Mouse (Mus musculus) kidney, postnatal 14 days (tissue): ENCODE measurements around the gene Rara.
"Not testable (repeated sequence)": the region's sequence is repeated elsewhere in the genome, so short reads cannot be mapped to it uniquely, and the experiment has no call there.

ENCODE experiments used
- DNase-seq: peaks from one replicate; pipeline ENCODE4 v3.0.0; 2022; ENCODE audit warnings: mixed read lengths

The Rara gene

DNA sequence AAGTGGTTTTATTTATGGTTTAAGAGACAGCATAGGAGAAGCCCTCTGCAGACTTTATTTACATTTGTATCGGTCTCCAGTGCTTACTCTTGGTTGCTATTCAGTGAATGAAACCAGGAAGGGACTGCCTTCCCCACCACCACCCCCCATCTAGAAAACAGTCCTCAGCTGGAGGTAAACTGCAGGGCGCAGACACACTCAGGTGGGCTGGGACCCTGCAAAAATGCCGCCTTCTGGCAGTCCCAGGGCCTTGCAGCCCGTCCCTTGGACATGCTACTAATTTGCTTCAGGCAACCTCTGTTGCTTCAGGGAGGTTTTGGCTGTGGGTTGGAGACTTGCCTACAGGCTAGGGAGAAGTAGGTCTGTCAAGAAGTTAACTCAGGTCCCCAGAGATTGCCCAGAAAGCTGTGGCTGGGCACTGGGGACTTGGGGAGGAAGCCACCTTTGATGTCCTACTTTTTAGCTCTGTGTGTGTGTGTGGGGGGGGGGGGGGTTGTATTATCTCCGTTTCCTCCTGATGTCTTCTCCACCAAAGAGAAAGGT, 2.9 kb upstream of the Rara start:
- DNase-seq = no peak

DNA sequence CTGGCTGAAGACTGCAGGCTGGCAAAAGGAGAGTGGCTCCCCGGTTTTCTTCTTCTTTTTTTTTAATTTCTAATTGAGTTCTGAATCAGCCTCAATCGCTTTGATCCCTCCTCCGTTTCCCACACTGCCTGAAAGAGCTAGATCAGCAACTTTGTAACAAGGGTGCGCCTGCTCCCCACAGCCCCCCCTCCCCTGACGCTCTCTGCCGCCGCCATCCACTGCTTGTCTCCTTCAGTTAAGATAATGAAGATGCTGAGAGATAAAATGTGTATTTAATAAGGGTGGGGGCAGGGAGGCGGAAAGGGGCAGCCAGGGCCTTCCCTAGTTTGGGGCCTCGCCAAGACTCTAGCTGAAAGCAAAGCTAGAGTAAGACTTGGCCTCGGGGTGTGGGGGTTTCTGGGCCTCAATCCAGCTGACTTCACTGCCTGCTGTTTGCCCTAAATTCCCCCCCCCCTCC, 2.3 kb upstream of the Rara start:
- peak; percentile 74 for DNase-seq

DNA sequence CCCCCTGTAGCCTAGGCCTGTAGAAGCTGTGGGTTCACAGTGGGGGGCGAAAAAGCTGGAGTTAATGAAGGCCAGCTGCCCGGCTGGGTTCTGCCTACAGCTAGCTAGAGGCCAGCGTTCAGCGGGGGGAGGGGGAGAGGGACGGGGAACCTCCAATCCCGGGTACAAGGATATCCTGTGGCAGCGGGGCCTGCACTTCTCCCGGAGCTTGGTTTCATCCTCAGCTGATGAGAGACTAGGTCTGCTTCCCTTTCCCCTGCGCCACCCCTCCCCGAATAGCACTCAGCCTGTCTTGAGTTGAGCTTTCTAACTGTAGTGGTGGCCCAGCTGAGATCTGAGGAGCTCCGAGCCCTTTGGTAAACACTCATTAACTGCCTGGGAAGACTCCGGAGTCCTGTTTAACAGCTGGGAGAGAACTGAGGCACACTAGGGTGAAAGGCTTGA, 1.7 kb upstream of the Rara start:
- peak; percentile 73 for DNase-seq

DNA sequence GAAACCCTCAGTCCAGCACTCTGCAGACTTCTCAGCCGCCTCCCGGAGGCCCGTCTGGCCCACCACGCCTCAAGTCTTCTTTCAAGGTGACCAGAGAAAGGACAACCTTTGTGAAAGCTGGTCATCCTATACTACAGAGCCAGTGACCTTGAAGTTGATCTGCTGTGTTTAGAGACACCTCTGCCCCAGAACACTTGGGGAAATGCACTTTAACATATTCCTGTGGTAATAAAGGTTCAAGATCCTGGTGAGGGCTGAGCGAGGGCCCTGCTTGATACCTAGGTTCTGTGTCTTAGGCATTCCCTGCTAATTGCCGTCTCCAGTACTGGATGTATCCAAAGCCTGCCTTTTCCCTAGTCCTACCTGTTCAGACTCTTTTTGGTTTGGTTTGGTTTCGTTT, 1.1 kb upstream of the Rara start:
- DNase-seq = no peak

DNA sequence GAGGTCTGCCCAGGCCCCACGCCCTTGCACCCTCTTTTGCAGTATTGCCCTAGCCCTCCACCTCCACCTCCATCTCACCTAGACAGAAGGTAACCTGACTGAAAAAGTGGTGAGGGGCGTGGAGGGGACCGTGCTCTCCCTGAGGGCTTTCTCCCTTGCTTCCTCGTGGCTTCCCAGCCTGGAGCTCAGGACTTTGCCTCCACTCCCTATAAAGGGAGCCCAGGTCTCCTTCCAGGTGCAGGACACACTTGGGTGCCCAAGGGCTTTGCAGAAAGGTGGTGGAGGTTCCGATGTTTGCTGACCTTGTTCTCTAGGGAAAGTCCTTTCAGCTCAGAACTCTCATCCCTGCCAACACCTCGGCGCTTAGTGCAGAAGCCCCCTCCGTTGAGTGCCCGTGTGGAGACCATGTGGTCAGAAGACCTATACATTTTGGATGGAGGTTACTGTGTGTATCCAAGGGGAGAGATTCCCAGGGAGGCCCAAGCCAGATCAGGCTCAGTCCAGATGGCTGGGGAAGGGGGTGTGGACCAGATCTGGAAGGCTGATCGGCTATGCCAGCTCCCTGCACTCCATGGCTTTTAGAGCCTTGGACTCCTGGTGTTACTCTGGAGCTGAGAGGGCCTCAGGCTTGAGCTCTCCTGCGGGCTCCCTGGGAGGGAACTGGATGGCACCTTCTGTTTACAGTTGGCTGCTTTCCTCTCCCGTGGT, 722 bp downstream of the Rara start:
- DNase-seq = peak; percentile 53

DNA sequence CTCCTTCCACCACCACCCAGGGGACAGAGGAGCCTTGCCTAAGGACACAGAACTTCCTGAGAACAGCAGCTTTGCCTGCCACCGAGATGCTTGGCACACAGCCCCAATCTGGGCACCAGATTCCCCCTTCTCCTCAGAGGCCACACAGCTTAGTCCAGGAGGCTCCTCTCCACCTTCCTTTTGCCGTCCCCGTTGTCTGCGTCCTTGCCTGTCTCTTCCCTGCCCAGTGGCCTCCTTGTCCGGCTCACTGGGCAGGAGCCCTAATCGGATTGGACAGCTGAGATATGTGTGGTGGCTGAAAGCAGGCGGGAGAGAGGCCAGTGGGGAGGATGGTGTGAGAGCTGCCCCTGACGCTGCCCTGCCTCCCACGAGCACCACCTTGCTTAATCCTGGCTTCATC, 1.9 kb downstream of the Rara start:
- DNase-seq = no peak

DNA sequence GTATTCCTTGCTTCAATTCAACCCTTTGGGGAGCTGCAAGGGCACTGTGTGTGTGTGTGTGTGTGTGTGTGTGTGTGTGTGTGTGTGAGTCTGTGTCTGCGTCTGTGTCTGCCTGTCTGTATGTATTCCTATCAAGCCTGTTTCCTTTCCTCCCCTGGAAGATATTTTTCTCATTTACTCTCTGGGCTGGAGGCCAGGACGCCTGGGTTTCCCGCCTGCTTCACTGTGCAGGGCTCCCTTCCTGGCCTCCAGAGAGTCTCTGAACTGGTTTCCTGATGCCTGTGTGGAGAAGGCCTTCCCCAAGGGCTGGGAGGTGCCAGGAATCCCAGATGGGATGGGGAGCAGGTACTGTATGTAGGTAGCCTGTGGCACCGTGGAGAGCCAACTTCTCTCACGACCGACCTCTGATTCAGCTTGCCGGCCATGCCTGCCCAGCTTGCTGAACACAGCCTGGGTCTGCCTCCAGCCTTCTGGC, 2.5 kb downstream of the Rara start:
- no peak for DNase-seq

DNA sequence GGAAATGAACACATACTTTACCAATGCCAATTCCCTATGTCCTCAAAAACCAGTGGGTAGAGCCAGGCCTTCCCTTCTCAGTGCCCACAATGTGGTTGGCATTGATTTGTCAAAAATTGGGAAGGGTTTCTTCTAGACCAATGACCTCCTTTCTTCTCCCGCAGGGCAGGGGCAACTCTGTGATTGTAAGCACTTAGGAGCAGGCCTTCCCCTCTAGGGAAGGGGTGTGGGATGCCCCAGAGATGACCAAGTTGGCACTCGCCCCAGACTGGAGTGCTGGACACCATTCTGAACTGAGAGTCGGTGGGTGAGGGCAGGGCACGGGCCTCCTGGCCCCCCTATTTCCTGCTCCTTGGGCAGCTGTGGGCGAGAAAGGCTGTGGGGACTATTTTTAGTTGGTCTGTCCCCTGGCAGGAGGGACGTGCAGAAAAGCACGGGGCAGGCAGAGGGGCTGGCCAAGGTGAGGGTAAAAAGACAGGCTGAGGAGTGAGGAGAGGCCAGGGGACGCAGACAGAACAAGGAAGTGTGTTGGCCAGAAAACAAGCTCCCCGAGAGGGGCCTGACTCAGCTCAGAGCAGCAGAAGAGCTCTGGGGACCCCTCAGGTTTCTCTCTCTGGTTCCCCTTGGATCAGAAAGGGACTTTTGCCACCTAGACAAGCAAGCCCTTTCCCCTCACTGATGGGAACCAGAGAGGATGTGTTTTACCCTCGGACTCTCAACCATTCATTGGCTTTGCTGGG, 3.3 kb downstream of the Rara start:
- DNase-seq = no peak

DNA sequence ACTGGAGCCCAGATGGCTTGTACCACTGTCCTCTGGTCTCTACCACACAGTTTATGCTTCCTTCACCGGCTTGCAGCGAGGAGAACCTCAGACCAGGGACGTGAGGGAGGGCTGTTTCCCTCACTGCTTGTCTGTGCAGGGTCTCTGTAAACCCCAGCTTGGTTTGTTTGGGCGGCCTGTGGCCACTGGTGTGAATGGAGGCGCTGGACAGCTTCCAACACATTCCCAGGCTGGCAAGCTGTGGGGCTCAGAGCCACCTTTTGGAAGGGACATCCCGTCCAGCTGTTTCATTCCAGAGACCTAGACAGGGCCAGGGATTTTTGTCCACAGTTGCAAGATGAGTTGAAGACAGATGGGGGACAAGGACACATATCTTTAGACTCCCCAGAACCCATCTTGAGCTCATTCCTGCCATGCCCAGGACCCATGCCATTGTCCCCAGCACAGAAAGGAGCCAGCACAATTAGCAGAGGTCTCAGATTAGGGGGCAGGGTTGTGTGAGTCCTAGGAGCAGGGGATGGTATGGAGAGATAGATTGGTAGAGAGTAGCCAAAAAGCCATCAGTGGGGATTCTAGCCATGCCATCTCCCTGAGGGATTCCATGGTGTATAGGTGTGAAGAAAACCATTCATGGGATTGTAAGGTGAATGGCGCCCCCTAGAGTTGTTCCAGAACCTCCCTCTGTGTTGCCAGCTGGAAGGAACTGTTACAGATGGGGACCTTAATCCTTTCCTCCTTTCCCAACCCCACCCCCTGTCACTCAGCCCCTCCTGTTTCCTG, 4.1 kb downstream of the Rara start:
- no peak for DNase-seq

DNA sequence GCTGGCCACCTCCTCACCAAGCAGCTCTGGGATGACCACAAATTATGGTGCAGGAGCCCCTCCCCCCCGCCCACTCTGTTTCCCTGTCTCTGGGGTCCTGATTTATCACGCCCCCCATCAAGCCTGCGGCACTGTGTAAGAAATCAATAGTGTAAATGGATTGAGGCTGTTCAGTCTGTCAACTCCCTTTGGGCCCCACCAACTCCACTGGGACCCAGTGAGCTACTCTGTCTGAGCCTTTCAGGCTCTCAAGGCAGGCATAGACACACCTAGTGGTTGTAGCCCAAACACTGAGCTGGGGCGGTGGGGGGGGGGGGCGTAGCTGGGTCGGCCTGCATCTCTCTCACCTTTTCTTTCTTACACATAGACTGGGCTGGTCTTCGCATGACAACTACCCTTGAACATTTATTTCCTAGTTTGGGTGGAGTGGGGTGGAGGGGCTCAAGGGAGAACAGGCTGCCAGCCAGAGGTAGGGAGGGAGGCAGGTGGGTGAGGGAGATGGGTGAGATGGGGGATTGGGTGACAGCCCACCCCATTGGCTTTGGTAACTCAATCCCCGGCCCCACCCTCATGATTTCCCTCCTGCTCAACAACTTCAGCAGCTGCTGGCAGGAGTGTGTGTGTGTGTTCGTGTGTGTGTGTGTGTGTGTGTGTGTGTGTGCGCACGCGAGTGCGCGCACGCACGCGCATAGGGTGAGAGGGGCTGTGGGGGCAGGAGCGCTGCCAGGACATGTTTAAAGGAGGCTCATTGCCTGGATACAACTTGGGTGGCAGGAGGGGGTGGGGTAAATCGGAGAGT, 4.9 kb downstream of the Rara start:
- DNase-seq = no peak

DNA sequence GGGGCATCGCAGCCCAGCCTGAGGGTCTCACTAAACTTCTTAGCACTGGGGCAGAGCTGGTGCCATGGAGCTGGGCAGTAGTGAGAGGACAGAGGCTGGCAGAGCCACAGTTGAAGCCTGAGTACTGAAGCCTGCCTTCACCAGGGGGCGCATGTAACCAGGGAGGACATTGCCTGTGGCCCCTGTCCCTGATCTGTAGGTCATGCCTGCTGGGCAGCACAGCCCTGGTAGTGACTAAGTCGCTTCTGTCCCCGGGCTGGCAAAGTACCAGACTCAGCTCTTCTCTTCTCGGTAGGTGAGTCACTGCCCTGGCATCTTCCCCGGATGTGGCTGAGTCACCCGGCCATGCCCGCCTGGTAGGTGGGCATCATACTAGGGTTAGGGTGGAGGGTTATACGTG, 5.5 kb downstream of the Rara start:
- DNase-seq = peak; percentile 80

DNA sequence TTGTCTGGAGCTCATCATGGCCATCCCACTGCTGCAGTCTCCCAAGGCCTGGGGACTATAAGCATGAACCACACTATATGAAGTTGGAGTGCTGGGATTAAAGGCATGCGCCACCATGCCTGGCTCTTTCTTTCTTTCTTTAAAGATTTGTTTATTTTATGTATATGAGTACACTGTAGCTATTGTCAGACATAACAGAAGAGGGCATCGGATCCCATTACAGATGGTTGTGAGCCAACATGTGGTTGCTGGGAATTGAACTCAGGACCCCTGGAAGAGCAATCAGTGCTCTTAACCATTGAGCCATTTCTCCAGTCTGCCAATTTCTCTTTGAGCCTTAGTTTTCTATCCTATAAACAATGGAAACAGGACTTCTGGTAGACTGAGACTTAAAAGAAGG, 6.2 kb downstream of the Rara start:
- not testable (repeated sequence) for DNase-seq

DNA sequence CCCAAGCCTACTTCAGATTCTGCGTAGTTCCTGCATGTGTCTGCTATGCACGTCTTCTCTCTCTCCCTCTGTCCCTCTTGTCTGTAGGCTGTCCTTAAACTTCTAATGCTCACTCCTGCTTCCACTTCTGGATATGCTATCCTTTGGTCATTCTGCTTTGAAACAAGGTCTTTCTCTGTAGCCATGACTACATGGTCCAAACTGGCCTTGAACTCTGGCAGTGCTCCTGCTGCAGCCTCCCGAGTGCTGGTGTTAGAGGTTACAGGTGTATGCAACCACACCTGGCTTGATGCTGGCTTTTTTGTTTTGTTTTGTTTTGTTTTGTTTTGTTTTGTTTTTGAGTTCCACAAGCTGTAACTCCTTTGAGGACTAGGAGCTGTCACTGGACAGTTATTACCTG, 6.7 kb downstream of the Rara start:
- no peak for DNase-seq

DNA sequence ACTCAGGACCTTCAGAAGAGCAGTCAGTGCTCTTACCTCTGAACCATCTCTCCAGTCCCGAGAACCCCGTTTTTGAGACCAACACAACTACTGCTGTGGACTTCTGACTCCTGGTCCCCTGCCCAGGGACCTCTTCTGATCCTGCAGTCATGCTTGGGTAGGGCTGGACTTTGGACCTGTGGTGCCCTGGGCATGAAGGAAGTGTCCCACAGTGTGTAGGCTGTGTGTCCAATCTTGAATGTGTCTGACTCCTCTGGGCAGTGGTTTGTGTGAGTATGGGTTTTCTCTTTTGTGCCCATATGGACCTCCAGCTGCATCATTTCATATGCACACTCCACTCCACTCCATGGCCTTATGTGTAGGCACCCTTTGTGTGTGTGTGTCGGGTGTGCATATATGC, 7.5 kb downstream of the Rara start:
- DNase-seq = peak; percentile 85

DNA sequence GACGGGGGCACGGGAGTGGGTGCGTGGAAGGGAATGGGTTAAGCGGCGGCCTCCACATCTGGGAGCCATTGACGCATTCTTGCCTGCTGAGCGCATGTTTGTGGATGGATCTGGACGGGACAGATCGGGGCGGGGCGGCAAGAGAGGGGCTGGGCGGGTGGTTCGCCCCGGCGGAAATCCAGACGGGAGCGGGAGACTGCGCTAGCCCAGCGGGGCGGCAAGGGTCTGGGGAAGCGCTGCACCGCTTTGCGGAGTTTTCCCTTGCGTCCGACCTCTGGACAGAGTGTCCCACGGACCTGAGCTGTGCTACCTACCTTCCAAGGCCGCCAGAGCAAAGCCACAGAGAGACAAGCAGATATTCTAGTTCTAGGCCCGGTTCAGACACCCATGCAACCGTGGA, 8.6 kb downstream of the Rara start:
- peak; percentile 86 for DNase-seq

DNA sequence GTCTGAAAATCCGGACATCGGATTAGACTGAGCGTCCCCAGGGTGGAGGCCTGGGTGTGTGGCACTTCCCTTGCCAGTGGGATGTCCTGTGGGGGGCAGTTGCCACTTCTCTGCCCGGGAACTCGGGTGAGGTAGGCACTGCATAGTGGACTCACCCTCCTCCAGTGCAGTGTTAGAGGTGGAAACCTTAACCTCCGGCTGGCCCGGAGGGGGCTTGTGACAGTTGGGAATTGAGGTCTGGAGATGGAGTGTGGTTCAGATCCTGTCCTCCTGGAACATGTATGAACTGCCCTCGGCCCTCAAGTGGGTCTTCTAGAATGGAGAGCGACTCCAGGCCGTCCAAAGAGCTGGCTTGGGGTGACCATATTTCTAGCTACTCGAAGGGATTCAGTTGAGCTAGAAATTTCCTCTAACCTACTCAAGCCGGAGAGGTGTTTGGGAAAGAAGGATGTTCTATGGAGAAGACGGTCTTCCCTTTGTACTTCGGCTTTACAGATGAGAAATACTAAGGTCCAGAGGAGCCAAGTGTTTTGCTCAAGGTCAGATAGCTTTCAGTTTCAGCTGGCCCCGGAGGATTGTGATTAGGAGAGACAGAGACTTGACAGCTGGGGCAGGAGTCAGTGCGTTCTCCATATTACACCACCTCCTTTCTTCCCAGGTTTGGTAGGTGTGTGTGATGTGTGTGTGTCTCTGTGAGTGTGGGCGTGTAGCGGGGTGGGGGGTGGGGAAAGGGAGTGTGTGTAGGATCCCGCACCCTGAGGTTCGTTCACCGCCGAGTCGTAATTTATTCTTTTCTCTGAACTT, 9.2 kb downstream of the Rara start:
- no peak for DNase-seq

DNA sequence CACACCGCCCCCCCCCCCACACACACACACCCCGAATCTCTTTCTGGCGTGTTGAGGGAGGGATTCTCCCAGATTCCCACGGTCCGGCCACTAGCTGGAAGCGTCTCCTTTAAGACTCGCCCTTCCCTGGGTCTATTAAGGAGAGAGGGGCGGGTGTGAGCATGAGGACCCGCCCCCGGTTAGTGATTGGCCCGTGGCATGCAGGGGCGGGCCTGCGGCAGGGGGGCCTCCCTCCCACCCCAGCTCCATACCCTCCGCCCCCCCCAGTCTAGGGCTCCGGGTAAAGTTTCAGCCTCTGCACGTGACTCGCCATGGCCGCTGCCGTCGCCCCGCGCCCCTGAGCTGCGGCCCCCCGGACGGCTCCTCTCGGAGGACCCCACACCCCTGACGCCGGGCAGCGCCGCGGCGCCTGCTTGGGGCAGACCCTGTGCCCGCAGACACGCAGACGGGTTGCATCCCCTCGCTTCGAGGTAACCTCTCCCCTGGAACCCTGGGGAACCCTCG, 9.8 kb downstream of the Rara start:
- peak; percentile 96 for DNase-seq

DNA sequence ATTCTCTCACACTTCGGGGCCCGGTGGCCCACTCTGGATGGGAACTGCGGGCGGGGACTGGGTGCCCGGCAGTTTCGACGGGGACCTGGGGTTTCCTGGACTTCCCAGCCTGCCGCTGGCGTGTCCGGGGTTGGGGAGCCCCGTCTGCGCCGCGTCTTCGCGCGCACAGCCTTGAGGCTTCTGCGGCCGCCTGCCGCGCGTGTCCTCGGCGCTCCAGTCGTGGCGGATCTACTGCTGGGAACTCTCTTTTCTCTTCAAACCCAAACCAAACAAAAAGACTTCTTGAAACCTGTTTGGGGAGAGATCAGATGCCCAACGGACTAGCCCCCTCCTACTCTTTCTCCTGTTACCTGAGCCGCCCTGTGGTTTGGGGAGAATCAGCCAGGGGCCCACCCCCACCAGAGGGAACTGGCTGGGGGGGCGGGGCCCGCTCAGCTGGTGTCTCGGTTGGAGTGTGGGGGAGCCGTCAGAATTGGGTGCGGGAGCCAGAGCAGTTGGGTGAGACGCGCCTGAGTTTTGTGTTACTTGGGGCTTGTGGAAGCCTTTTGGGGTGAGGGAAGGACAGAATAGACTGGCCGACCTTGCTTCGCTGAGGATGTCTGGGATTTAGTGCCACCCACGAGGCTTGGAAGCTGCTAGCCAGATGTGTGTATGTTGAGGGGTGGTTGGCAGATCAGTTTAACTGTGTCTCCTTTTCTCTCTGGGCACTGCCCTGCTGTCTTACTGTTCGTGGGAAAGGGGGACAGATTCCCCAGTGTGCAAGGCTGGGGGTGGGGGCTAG, 10.5 kb downstream of the Rara start:
- peak; percentile 76 for DNase-seq

DNA sequence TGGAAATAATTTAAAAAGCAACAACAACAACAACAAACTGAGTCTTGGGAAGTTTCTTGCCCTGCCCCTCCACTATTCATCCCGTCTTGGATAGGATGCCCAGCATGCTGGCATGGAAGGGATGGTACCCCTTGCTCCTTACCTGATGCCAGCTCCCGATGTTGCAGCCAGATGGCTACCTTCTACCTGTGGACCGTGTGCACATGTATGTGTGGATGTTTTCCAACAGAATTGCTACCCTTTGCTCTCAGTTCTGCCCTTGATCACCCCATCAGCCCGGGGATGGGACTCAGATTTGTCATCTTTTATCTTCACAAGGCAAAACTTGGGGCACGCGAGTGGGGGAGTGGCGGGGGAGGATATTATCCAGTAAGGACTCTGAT, 11.1 kb downstream of the Rara start:
- no peak for DNase-seq
